Mouse (Mus musculus) kidney, adult 2 months (tissue): ENCODE results near the gene Phf3.

ENCODE experiments used
- CTCF ChIP-seq: fragments of 200-500 bp; conservative IDR thresholded peaks from 2 replicates; pipeline ENCODE4 v1.5.1; 2011; ENCODE audit warnings: low read depth, mild to moderate bottlenecking, control low read depth, low read length, moderate library complexity, mixed read lengths; ENCODE audit not compliant: insufficient read depth, insufficient read length
- POLR2A ChIP-seq: fragments of 200-500 bp; IDR thresholded peaks from one replicate; pipeline ENCODE4 v1.6.1; 2011; ENCODE audit warnings: low read depth, low read length, control low read depth

GRCm38 (mm10) chr1:30839662-30840061 lies 34.1 kb downstream of the Phf3 start:
- TF ChIP-seq POLR2A: no peak
- TF ChIP-seq CTCF: no peak
